Mouse (Mus musculus): ENCODE measurements at regions not wholly inside any gene's neighbourhood (a gene's known extent, or its start where the extent isn't known, plus 50 kb on each side); places are given as distances from the start of the nearest gene placed in this dataset.
"Not testable (repeated sequence)": the region's sequence is repeated elsewhere in the genome, so short reads cannot be mapped to it uniquely, and the experiment has no call there.

DNA sequence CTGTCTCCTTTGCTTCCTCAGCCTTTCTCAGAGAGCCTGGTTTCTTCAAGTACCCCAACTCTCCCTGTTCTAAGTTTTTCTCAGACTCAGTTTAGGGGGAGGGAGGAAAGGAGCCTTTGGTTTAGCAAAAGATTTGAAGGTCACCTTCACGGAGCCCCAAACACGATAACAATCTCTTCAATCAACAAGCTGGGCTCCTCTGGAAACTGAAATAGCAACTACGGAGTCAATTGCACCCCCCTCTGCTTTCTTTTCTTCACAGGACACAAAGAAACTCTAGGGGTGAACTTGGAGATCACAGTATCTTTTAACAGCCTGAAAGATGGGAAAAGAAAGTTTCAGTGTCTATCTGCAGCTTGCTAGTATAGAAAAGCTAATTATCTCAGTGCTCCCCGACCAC lies 151.4 kb upstream of the 1700012A03Rik start:
- DNase-seq (ENCODE audit: low read depth): no peak

DNA sequence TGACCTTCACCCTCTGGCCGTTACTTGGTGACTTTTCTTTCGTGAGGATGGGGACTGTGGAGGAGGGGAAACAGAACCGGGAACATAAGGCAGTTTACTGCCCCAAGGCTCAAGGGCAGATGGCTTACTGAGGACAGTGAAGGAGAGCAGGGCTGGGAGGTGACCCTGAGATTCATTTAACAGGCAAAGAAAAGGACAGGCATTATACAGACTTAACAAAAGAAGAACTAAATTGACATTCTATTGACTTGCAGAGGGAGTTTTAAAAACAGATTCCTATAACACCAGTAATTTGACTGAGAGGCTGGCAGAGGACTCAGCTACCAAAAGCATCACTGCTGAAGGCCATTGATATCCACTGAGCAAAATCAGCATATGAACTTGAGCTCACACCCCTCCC lies 153.0 kb upstream of the 1700012A03Rik start:
- no peak for DNase-seq (ENCODE audit: low read depth)

DNA sequence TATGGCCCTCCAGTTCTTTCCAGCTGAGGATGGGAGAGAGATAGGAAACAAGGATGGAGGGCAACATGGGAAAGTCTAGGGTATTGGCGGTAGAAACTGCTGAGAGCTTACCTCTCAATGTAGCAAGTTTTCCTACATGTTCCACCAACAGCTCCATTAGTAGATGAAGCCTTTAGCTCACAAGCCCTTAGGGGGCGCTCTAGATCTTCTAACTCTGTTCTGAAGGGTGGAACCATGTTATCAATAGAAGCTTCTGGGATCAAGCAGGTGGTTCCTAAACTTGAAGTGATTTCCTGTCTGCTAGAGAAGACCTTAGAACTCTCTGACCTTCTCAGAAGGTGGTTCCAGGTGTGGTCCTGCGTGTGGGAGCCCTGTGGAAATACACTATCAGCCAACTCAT lies 154.2 kb upstream of the 1700012A03Rik start:
- no peak for DNase-seq (ENCODE audit: low read depth)

DNA sequence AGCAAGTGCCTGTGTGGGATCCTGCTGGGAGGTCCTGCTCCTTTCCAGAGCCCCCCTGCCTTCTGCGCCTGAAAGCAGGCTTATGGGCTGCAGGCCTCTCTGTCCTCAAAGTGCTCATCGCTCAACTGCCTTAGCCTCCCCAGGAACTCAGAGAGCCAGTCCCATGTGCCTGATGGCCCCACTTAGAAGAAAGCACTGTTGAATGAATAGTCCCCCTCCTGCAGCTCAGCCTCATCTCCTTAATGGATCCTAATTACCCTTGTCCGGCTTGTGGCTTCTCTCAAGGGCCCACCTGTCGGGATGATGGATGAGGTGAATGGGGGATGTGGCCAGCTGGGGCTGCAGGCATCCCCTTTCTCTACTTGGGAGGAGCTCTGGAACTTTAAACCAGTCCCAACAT lies 163.1 kb upstream of the 1700012A03Rik start:
- no peak for DNase-seq (ENCODE audit: low read depth)

DNA sequence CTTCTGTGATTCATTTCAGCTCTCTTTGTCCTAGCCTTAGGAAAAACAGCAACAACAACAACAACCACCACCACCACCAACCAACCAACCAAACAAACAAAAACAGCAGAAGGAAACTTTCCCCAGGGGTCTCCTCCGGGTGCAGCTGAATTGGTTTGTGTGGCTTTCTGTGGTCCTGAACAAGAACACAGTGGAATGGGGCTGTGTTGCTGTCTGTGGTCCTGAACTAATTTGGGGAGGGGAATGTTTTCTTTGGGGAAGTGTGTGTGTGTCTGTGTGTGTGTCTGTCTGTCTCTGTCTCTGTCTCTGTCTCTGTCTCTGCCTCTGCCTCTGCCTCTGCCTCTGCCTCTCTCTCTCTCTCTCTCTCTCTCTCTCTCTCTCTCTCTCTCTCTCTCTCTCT lies 164.8 kb upstream of the 1700012A03Rik start:
- DNase-seq (ENCODE audit: low read depth): not testable (repeated sequence)

DNA sequence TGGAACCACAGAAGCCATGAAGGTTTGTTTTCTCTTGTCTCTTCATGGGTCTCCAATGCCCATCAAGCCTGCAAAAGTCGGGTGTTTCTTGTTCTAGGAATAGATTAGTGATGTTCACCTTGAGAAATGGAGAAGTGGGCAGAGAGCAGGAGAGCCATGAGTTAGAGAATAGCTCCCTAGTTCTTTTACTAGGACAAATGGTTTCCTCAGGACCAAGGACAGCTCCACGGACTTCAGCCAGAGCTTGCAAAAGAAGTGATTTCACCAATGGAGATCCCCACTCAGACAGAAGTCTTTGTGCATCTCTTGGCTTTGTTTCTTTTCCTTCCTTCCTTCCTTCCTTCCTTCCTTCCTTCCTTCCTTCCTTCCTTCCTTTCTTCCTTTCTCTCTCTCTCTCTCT lies 166.3 kb upstream of the 1700012A03Rik start:
- no peak for DNase-seq (ENCODE audit: low read depth)

DNA sequence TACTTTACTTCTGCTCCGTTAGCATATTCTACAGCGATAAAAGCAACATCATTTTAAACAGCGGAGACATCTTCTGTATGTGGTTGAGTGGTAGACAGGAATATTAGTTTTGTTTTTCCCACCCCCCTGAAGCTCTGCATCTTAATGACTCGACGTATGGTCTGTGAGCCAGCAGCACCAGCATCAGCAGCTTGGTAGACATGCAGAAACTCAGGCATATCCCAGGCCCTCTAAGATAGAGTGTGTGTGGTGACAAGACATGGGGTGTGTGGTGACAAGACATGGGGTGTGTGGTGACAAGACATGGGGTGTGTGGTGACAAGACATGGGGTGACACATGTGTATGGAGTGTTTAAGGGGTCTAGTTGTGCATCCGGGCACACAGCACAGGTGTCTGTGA lies 175.4 kb upstream of the 1700012A03Rik start:
- no peak for DNase-seq (ENCODE audit: low read depth)

DNA sequence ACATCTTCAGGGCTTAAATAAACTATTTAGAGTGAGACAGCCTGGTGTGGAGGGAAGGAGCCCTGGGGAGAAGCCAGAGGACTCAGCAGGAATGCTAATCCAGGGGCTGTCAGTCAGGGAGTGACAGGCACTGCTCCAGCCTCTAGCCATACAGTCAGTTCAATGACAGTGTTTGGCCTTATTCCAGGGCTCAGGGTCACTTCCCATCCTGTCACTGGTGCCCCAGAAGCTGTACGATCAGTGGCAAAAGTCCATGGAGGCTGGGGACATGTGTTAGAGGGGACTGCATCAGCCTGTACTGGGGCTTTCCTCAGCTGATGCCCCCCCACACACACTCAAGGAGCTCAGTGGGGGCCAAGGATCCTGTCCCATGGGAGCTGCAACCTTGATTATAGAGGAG lies 176.1 kb upstream of the 1700012A03Rik start:
- DNase-seq (ENCODE audit: low read depth): no peak

DNA sequence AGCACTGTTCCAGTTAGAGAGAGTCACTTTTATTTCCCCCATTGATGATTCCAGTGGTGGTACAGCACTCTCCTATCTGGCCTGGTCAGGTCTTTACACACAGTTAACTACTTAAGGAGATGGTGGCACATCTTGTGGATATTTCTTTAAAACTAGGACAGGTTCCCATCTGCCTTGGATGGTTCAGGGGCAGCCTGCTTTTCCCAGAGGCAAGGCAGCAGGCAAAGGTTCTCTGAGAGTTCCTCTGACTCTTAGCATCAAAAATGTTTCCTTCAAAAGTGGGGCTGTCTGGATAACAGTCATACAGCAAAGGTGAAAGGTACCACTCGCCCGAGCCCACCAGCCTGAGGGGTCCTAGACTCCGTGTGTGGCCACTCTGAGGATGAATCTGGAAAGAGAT lies 178.3 kb upstream of the 1700012A03Rik start:
- no peak for DNase-seq (ENCODE audit: low read depth)

DNA sequence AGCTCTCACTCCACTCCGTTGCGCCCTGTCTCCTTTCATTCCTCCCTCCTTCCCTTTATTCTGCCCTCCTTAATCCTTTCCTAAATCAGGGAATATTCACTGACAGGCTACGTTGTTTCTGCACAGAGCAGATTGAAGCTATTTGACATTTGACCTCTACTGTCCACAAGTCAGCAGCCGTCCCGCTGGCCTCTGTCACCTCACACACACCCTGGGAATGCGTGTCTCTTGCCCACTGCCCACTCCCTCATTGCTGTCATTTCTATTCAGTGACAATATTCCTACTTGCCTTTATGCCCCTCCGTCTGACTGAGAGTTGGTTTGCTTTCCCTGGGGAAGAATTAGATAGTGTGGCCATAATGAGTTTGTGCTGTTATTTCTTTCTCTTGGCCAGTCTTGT lies 188.1 kb upstream of the 1700012A03Rik start:
- DNase-seq (ENCODE audit: low read depth): no peak

DNA sequence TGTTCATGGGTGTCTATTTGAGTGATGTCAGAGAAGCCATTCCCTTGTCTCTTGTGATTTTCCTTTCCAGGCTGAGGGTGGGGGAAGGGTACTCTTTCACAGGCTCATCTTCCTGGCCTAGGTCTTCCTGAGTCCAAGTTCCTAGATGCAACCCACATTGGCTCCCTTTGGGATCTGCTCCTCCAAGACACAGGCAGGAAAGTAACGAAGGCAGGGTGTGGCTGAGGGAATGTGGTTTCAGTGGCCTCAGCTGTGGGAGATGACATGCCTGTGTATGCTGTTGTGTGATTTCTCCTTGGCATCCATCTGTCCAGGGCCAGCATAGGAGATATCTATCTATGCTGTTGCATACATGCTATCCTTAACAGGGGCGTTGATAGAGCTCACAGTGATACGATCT lies 190.4 kb upstream of the 1700012A03Rik start:
- no peak for DNase-seq (ENCODE audit: low read depth)

DNA sequence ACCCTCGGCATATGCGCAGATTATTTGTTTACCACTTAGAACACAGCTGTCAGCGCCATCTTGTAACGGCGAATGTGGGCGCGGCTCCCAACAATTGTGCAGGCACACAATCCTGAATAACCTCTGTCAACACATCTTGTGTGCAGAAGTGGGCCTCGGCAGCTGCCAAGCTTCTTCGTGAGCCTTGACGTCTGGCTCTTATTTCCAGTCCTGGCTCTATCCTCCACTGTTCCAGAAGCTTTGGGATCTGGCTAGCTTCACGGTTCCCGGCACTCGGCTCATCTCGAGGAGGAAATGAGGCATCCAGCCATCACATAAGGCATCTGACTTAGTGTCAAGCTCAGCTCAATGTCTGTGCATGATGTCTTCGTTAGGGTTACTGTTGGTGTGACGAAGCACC lies 195.8 kb upstream of the 1700012A03Rik start:
- DNase-seq (ENCODE audit: low read depth): no peak

DNA sequence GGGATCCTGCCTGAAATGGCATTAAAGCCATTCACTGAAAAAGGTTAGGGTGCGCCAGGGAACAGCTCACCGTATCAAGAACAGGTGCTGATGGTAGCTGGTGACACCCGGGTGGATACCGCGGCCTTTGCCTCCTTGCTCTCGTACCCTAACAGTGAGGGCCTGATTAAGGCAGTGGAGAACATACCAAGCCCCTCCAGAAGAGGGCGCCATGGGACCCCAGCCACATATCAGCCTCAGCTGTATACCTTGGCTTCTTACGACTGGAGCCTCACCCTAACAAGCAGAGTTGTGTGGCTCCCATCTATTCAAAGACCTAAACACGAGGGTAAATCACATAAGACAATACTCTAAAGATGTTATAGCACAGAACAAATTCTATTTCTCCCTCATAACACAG lies 203.7 kb upstream of the 1700012A03Rik start:
- no peak for DNase-seq (ENCODE audit: low read depth)

DNA sequence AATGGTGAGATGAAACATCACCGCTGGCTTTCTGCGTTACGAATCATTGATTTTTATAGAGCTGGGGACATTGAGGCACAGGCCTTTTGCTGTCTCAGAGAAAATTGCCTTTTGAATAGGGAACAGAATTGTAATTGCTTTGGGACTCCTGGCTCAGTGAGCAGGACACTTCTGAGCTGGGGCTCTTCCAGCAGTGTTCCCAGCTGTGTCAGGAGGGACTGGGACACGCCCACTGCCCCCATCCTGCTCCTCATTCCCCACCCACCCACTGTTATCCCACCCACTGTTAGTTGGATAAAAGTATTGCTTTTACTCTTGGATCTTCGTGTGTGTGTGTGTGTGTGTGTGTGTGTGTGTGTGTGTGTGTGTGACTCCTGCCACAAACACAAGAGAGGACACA lies 204.4 kb upstream of the 1700012A03Rik start:
- DNase-seq (ENCODE audit: low read depth): no peak

DNA sequence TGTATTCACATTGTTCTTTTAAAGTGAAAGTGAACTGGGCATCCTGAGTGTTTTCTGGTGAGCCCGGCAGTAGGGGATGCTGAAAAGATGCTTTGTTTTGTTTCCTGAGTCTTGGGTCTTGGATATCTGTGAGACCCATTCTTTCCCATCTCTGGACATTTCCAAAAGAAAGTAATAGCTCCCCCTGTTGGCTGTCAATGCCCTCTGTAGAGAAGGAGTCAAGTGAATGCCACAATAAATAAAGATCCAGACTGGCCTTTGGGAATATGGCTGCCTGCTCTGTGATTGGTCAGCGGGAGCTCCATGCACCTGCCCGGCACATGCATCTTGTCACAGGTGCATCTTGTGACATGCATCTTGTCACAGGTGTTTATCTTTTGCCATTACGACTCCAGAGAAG lies 209.4 kb upstream of the 1700012A03Rik start:
- no peak for DNase-seq (ENCODE audit: low read depth)

DNA sequence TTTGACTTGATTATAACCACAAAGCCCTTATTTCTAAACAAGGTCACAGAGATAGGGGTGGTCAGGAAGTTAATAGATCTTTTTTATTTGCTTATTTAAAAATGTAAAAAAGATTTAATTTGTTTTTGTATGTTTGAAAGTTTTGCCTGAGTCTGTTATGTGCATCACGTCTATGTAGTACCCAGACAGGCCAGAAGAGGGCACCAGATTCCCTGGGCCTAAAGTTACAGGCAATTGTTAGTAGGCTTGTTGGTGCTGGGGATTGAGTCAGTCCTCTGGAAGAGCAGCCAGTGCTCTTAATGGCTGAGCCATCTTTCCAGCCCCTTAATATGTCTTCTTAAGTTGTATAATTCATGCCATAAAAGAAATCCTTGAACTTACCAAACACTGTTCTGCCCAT lies 211.5 kb upstream of the 1700012A03Rik start:
- DNase-seq (ENCODE audit: low read depth): no peak

DNA sequence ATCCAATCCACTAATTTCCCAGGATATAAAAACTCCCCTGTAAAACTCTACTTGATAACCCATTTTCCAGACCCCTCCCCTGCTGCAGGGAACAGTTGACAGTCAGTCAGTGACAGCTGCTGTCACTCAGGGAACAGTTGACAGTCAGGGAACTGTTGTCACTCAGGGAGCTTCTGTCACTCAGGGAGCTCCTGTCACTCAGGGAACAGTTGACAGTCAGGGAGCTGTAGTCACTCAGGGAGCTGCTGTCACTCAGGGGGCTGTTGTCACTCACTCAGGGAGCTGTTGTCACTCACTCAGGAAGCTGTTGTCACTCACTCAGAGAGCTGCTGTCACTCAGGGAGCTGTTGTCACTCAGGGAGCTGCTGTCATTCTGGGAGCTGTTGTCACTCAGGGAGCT lies 214.3 kb upstream of the 1700012A03Rik start:
- no peak for DNase-seq (ENCODE audit: low read depth)

DNA sequence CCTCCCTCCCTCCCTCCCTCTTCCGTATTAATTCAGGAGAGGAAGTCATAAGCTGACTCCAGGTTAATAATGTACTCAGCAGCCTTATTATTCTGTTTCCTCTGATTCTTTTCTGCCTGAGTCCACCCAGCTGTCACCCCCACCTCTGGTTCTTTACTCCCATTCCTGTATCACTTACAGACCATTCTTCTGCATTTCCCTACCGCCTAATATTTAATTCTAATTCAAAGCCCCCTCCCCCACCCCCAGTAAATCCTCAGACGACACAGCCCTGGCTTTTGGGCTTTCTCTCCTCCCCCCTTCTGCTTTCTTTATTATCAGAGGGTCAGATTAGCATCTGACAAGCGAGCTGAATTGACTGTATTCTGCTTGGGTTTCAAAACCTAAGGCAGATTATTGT lies 215.5 kb upstream of the 1700012A03Rik start:
- no peak for DNase-seq (ENCODE audit: low read depth)

DNA sequence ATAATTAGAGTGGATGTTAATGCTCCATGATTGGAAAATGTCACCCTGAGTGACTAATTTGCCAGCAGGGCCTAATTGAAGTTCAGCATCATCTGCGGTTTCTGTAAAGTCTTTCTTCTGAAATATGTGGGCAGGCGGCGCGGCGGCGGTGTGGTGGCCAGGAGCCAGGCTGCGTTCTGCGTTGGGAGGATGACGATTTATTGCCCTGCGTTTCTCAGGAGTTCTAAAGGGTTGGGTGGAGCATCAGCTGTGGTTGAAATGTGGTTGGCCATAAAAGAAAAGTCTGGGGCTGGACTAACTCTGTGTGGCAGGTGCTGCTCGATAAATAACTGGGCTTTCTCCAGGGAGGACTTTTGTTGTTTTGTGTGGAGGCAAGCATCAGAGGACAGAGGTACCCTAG lies 219.4 kb upstream of the 1700012A03Rik start:
- no peak for DNase-seq (ENCODE audit: low read depth)

DNA sequence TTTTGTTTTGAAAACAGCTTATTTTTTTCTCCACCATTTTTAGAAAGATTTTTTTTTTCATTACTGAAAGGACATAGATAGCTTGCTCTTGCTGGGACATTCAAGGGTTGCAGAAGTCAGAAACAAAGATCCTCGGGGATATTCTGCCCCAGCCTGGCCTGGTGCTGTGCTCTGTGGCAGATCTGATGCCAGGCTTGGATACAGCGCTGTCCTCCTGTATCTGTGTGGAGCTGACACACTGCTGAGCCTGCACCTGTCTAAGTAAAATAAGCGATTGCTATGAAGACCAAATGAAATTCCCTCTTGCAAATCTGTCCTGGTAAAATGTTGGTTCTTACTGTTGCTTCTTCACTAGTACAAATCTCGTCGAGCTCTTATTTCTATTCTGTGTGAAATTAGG lies 226.4 kb upstream of the 1700012A03Rik start:
- no peak for DNase-seq (ENCODE audit: low read depth)

DNA sequence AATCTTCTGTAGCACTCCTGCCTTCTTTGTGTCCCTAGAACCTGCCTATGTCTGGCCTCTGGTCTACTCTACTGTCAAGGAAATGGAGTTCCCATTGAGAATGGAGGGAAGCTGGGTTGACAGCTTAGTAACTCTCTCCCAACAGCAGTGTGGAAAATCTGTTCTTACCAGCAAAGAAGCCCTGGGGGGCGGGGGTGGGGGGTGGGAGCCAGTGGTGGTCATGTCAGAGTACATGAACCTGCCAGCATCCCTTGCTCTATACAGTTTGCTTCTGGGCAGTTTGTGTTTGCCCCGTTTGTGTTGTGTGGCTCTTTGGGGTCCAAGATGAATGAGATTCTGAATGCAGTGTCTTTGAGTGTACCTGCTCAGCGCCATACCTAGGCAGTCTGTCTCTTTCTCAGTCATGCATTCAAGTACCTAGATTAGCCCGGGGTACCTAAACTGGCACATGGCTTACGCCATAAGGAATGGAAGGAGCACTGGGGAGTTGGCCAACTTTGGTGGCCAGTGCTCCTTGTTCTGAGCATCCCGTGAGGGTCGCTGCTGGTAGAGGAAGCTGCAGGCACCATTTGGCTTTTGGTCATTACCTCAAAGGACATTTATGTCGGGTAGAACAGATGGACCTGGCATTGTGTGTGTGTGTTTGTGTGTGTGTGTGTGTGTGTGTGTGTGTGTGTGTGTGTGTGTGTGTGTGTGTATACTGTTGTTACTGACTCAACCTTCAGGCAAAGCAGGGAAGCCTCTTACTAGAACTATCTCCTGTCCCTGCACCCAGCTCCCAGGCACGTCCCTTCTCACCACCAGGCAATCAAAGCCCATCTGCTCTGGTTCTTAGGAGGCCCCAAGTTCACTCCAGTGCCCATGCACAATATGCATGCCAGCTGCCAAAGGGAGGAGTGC lies 227.6 kb upstream of the 1700012A03Rik start:
- no peak for DNase-seq (ENCODE audit: low read depth)

DNA sequence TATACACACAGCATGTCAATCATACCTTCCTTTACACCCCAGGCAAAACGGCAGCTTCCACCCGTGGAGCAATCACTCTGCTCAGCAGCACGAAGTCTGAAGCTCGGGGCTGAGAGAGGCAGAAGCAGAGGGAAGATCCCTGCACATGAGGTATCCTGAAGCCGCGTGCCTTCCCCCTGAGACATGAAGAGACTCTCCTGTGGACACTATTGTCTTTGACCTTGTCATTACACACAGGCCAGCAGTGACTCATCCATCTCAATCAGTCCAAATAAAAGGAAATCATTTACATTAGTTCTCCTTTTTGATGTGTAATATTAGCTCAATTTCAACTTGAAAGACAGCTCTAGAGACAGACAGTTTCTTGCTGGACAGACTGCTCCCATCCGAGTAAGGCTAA lies 228.4 kb upstream of the 1700012A03Rik start:
- DNase-seq (ENCODE audit: low read depth): no peak

DNA sequence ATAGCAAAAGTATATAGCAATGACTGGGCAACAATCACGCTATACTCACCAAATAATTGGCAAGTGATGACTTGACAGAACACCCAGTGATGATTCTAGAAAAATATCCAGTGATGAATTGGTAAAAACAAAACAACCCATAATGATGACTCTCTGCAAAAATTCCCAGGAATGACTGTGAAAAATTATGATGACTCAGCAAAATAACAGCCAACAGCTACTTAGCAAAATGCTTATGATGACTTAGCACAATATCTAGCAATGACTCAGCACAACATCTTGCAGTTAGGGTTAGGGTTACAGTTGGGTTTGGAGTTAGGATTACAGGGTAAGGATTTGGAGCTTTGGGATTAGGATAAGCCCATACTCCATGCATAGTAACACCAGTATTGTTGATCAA lies 232.4 kb upstream of the 1700012A03Rik start:
- DNase-seq (ENCODE audit: low read depth): no peak

DNA sequence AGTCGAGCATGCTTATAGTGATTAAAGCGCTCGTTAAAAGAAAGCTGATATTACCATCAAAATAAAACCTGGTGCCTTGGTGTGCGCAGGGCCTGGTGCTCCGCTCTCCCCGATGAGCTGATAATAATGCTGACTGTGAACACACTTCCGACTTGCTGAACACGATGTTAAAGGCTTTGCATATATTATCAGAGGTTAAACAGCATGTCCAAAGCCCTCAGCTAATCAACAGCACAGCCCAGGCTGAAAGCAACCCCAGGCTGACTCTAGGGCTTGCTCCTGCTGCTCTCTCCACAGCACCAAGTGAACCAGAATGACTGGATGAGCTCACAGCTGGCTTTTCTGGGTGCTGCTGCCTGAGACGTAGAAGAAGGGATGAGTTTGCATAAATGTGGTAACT lies 238.2 kb upstream of the 1700012A03Rik start:
- DNase-seq (ENCODE audit: low read depth): no peak

All from fibroblast of lung, adult 2 months (primary cell).